Mouse (Mus musculus): Measurements from ENCODE around the gene Arhgap24.

Arhgap24 gene

GRCm38 (mm10) chr5:102743436-102743835, 262.2 kb downstream of the Arhgap24 start:
- no peak for DNase-seq (ENCODE audit: low spot score)

GRCm38 (mm10) chr5:102744051-102744450, 262.9 kb downstream of the Arhgap24 start:
- DNase-seq (ENCODE audit: low spot score): no peak

GRCm38 (mm10) chr5:102748146-102748545, 267.0 kb downstream of the Arhgap24 start:
- DNase-seq (ENCODE audit: low spot score): no peak

- no peak for DNase-seq (ENCODE audit: low spot score)
These were observed 267.8 kb downstream of the Arhgap24 start for GRCm38 (mm10) chr5:102749020-102749419.

GRCm38 (mm10) chr5:102750674-102751073, 269.5 kb downstream of the Arhgap24 start:
- DNase-seq (ENCODE audit: low spot score): no peak

- no peak for DNase-seq (ENCODE audit: low spot score)
These were observed 270.6 kb downstream of the Arhgap24 start for GRCm38 (mm10) chr5:102751661-102752307.

GRCm38 (mm10) chr5:102752308-102752663, 271.1 kb downstream of the Arhgap24 start:
- no peak for DNase-seq (ENCODE audit: low spot score)

GRCm38 (mm10) chr5:102757040-102757439, 275.8 kb downstream of the Arhgap24 start:
- DNase-seq (ENCODE audit: low spot score): no peak

GRCm38 (mm10) chr5:102765694-102766093, 284.5 kb downstream of the Arhgap24 start:
- DNase-seq (ENCODE audit: low spot score): no peak

GRCm38 (mm10) chr5:102766311-102767057, 285.3 kb downstream of the Arhgap24 start:
- DNase-seq (ENCODE audit: low spot score): peak; percentile 75

- no peak for DNase-seq (ENCODE audit: low spot score)
These were observed 285.9 kb downstream of the Arhgap24 start for GRCm38 (mm10) chr5:102767058-102767444.

- no peak for DNase-seq (ENCODE audit: low spot score)
These were observed 286.6 kb downstream of the Arhgap24 start for GRCm38 (mm10) chr5:102767822-102768221.

- DNase-seq (ENCODE audit: low spot score): no peak
These were observed 287.3 kb downstream of the Arhgap24 start for GRCm38 (mm10) chr5:102768385-102769080.

GRCm38 (mm10) chr5:102770611-102771010, 289.4 kb downstream of the Arhgap24 start:
- DNase-seq (ENCODE audit: low spot score): no peak

GRCm38 (mm10) chr5:102774500-102774899, 293.3 kb downstream of the Arhgap24 start:
- DNase-seq (ENCODE audit: low spot score): no peak

GRCm38 (mm10) chr5:102777255-102777654, 296.1 kb downstream of the Arhgap24 start:
- no peak for DNase-seq (ENCODE audit: low spot score)

- DNase-seq (ENCODE audit: low spot score): no peak
These were observed 296.7 kb downstream of the Arhgap24 start for GRCm38 (mm10) chr5:102777852-102778251.

GRCm38 (mm10) chr5:102778253-102778652, 297.1 kb downstream of the Arhgap24 start:
- DNase-seq (ENCODE audit: low spot score): no peak

- DNase-seq (ENCODE audit: low spot score): no peak
These were observed 302.4 kb downstream of the Arhgap24 start for GRCm38 (mm10) chr5:102783585-102783984.

- no peak for DNase-seq (ENCODE audit: low spot score)
These were observed 304.9 kb downstream of the Arhgap24 start for GRCm38 (mm10) chr5:102786123-102786522.

- no peak for DNase-seq (ENCODE audit: low spot score)
These were observed 307.2 kb downstream of the Arhgap24 start for GRCm38 (mm10) chr5:102788437-102788836.

GRCm38 (mm10) chr5:102791273-102791672, 310.1 kb downstream of the Arhgap24 start:
- no peak for DNase-seq (ENCODE audit: low spot score)

- DNase-seq (ENCODE audit: low spot score): no peak
These were observed 312.3 kb downstream of the Arhgap24 start for GRCm38 (mm10) chr5:102793536-102793935.
